In the genomic region with DNA sequence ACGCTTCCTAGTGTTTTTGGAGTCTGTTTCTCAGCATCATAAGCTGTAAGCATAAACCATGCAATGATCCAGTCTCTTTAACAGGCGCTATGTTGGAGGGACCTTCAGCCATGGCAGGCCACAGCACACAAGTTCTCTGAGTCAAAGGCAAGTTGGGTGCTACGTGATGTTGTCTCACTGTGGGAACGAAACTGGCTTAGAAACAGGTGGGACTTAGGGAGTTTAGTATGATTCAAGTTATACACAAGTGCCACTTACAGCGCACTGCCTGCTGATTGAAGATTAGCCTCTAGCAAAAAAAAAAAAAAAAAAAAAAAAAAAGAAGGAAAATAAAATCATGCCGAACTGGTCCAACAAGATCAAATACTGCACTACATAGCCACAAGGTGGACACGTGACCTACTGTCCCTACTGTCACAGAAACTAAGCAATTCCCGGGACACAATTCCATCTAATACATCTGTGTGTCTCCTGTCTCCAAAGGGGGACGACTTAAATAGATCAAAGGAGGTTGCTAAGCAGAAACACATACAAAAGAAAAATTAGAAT, we compare ENCODE assay signal across 29 mouse cellular contexts. TPM values are rescaled to one million over a fixed set of nuclear protein-coding genes. Genes with fewer than 3 reads are reported as not detected.
DNase-seq lines count a peak whose midpoint lies in the region; ATAC-seq and TF ChIP-seq lines count a peak whose summit lies in the region.
"Had no signal": no experiment of that assay in that cellular context is flagged by ENCODE, and none has a peak within 500 bp of the region (broad histone marks: within the 10 kb centered on the region; RNA-seq: fewer than 3 reads in every experiment).

No protein-coding gene starts in this region.

- H3K4me3 ChIP-seq in kidney, adult 2 months (ENCODE audit: insufficient read depth, low read depth, low read length) = no peak overlapping the region
- no peak overlapping the region for H3K4me3 ChIP-seq in midbrain, embryonic 10.5 days
- H3K4me3 ChIP-seq in midbrain, embryonic 11.5 days (ENCODE audit: low read depth, low read length) = no peak overlapping the region
- H3K4me3 ChIP-seq in lung, embryonic 16.5 days (ENCODE audit: low read length) = no peak overlapping the region
- H3K4me3 ChIP-seq in stomach, embryonic 16.5 days (replicated peaks; ENCODE audit: low read length) = no peak overlapping the region
- H3K4me3 ChIP-seq: heart, adult 2 months; heart, embryonic 15.5 days; hindbrain, embryonic 15.5 days; midbrain, embryonic 12.5 days had no signal

- H3K9ac ChIP-seq in midbrain, embryonic 11.5 days (ENCODE audit: low read length) = no peak overlapping the region
- H3K9ac ChIP-seq in lung, embryonic 16.5 days (ENCODE audit: low read length) = no peak overlapping the region
- H3K9ac ChIP-seq in stomach, embryonic 16.5 days (ENCODE audit: low read length) = no peak overlapping the region
- H3K9ac ChIP-seq: heart, embryonic 15.5 days; hindbrain, embryonic 15.5 days; midbrain, embryonic 12.5 days had no signal

- no peaks in the 10 kb centered on the region for H3K9me3 ChIP-seq in midbrain, embryonic 10.5 days (replicated peaks)
- no peaks in the 10 kb centered on the region for H3K9me3 ChIP-seq in midbrain, embryonic 11.5 days (ENCODE audit: control insufficient read depth, low read length)
- no peaks in the 10 kb centered on the region for H3K9me3 ChIP-seq in lung, embryonic 16.5 days (ENCODE audit: control insufficient read depth, low read length)
- H3K9me3 ChIP-seq in stomach, embryonic 16.5 days (replicated peaks; ENCODE audit: control insufficient read depth, low read length) = no peaks in the 10 kb centered on the region
- H3K9me3 ChIP-seq: heart, embryonic 15.5 days; hindbrain, embryonic 15.5 days; midbrain, embryonic 12.5 days had no signal

- no peaks in the 10 kb centered on the region for H3K36me3 ChIP-seq in kidney, adult 2 months (ENCODE audit: control insufficient read depth, insufficient read depth, low read length)
- no peaks in the 10 kb centered on the region for H3K36me3 ChIP-seq in midbrain, embryonic 10.5 days
- no peaks in the 10 kb centered on the region for H3K36me3 ChIP-seq in midbrain, embryonic 11.5 days (ENCODE audit: control insufficient read depth, insufficient read depth, low read length)
- H3K36me3 ChIP-seq in lung, embryonic 16.5 days (ENCODE audit: control insufficient read depth, insufficient read depth, low read length) = no peaks in the 10 kb centered on the region
- no peaks in the 10 kb centered on the region for H3K36me3 ChIP-seq in stomach, embryonic 16.5 days (ENCODE audit: control insufficient read depth, insufficient read depth, low read length)
- H3K36me3 ChIP-seq: heart, embryonic 15.5 days; hindbrain, embryonic 15.5 days; midbrain, embryonic 12.5 days had no signal

- DNase-seq in kidney, adult 2 months = no peak
- DNase-seq in kidney, adult 18-20 months = no peak
- no peak for DNase-seq in midbrain, embryonic 10.5 days (ENCODE audit: low spot score)
- DNase-seq in midbrain, embryonic 11.5 days (ENCODE audit: low spot score, missing footprints) = no peak
- no peak for DNase-seq in layer of hippocampus, postnatal 10 days (ENCODE audit: low spot score in 2 of 2)
- DNase-seq: adrenal gland, postnatal 14 days; cerebellum, adult 11-12 months; cerebellum, postnatal 14 days; embryo, embryonic 11 days; gastrocnemius, postnatal 10 days; heart, adult 2 months; heart, postnatal 4 days; left cerebral cortex, postnatal 4 days had no signal

- no peak overlapping the region for H3K4me2 ChIP-seq in midbrain, embryonic 11.5 days
- no peak overlapping the region for H3K4me2 ChIP-seq in lung, embryonic 16.5 days (ENCODE audit: low read depth, low read length)
- no peak overlapping the region for H3K4me2 ChIP-seq in stomach, embryonic 16.5 days (ENCODE audit: low read depth, low read length)
- H3K4me2 ChIP-seq: heart, embryonic 15.5 days; hindbrain, embryonic 15.5 days; liver, embryonic 11.5 days; midbrain, embryonic 12.5 days had no signal

- H3K4me1 ChIP-seq in kidney, adult 2 months (ENCODE audit: control insufficient read depth, insufficient read depth, low read length) = no peaks in the 10 kb centered on the region
- H3K4me1 ChIP-seq in midbrain, embryonic 10.5 days = peaks cover 18% of the 10 kb centered on the region
- peaks cover 8% of the 10 kb centered on the region; the same call in 1 of the 2 replicates for H3K4me1 ChIP-seq in midbrain, embryonic 11.5 days (ENCODE audit: control insufficient read depth, insufficient read depth, low read length)
- H3K4me1 ChIP-seq in lung, embryonic 16.5 days (replicated peaks; ENCODE audit: control insufficient read depth, insufficient read depth, low read length) = no peaks in the 10 kb centered on the region; the same call in 1 of the 2 replicates
- H3K4me1 ChIP-seq in stomach, embryonic 16.5 days (ENCODE audit: control insufficient read depth, insufficient read depth, low read length) = no peaks in the 10 kb centered on the region
- H3K4me1 ChIP-seq: heart, embryonic 15.5 days had no signal

- no peak for ATAC-seq in midbrain, embryonic 11.5 days (ENCODE audit: low FRiP score)
- peak; percentile 94 for ATAC-seq in lung, embryonic 16.5 days (ENCODE audit: low read depth)
- ATAC-seq in stomach, embryonic 16.5 days (ENCODE audit: insufficient read depth, low FRiP score) = peak; percentile 83; the same call in 1 of the 2 replicates
- ATAC-seq in CD4-positive, CD25-positive, alpha-beta regulatory T cell, adult 4 months = no peak
- ATAC-seq: forebrain, embryonic 14.5 days had no signal

- peak overlapping the region; percentile 72; the same call in 1 of the 2 replicates for H3K27ac ChIP-seq in kidney, adult 2 months (ENCODE audit: insufficient read depth, low read depth, low read length)
- H3K27ac ChIP-seq in midbrain, embryonic 10.5 days (replicated peaks) = 0 out of 2 replicates have a peak overlapping the region, but pooled peaks have one; percentile 28
- no peak overlapping the region for H3K27ac ChIP-seq in midbrain, embryonic 11.5 days (ENCODE audit: low read depth, low read length)
- H3K27ac ChIP-seq in lung, embryonic 16.5 days (ENCODE audit: low read length) = peak overlapping the region; percentile 81
- peak overlapping the region; percentile 87 for H3K27ac ChIP-seq in stomach, embryonic 16.5 days (ENCODE audit: low read length)
- H3K27ac ChIP-seq: heart, adult 2 months; heart, embryonic 15.5 days; hindbrain, embryonic 15.5 days; kidney, postnatal 0 days; macrophage; midbrain, embryonic 12.5 days had no signal

- WGBS in kidney, adult 2 months = 67% methylated on average over 9 of the region's 9 CpGs
- 86% methylated on average over 9 of the region's 9 CpGs for WGBS in midbrain, embryonic 10.5 days
- 86% methylated on average over 9 of the region's 9 CpGs for WGBS in midbrain, embryonic 11.5 days
- 54% methylated on average over 9 of the region's 9 CpGs for WGBS in lung, embryonic 16.5 days
- 61% methylated on average over 9 of the region's 9 CpGs for WGBS in stomach, embryonic 16.5 days

- TF ChIP-seq POLR2A in kidney, adult 2 months (IDR thresholded peaks at IDR 0.05; ENCODE audit: low read depth, low read length) = no peak

- TF ChIP-seq CTCF in kidney, adult 2 months (conservative IDR thresholded peaks at IDR 0.05; ENCODE audit: insufficient read depth, insufficient read length, low read depth, low read length) = no peak

- H3K27me3 ChIP-seq in kidney, adult 2 months (replicated peaks; ENCODE audit: control insufficient read depth, insufficient read depth, low read length) = no peaks in the 10 kb centered on the region
- no peaks in the 10 kb centered on the region for H3K27me3 ChIP-seq in midbrain, embryonic 10.5 days (ENCODE audit: low read depth, poor library complexity, severe bottlenecking)
- H3K27me3 ChIP-seq in midbrain, embryonic 11.5 days (ENCODE audit: control insufficient read depth, insufficient read depth, low read length) = no peaks in the 10 kb centered on the region
- no peaks in the 10 kb centered on the region for H3K27me3 ChIP-seq in lung, embryonic 16.5 days (ENCODE audit: control insufficient read depth, insufficient read depth, low read depth, low read length)
- no peaks in the 10 kb centered on the region for H3K27me3 ChIP-seq in stomach, embryonic 16.5 days (ENCODE audit: control insufficient read depth, insufficient read depth, low read length)
- H3K27me3 ChIP-seq: CH12.LX; heart, embryonic 15.5 days; hindbrain, embryonic 15.5 days; midbrain, embryonic 12.5 days had no signal

RNA-seq across cellular contexts. Expression of a gene that starts 27.5 kb away (rescaled TPM):
- polyA plus RNA-seq in kidney, adult 2 months (2012; rRNA removed) = 0.70 and 1.2 TPM in 2 replicates
- 0.48 and 0.51 TPM in 2 replicates for polyA plus RNA-seq in midbrain, embryonic 10.5 days (2016; fragmentation: Nextera tagmentation; extraction: Ambion mirVana)
- polyA plus RNA-seq in midbrain, embryonic 11.5 days (2014; fragmentation: Nextera tagmentation; extraction: Ambion mirVana) = 0.25 and 0.45 TPM in 2 replicates
- 2.9 and 4.5 TPM in 2 replicates for polyA plus RNA-seq in lung, embryonic 16.5 days (2015; fragmentation: Nextera tagmentation; extraction: Ambion mirVana)
- polyA plus RNA-seq in stomach, embryonic 16.5 days (2015; fragmentation: Nextera tagmentation; extraction: Ambion mirVana) = 21.3 and 28.1 TPM in 2 replicates
- polyA plus RNA-seq in CD4-positive, CD25-positive, alpha-beta regulatory T cell, adult 4 months (2017; shearing (Covaris generic)) = 10 to 100 TPM; 28.3 to 31.1 TPM
- total RNA-seq in layer of hippocampus, postnatal 10 days (2021) = not detected
- total RNA-seq: CH12.LX; heart, adult 2 months; layer of hippocampus, adult 8-10 months; left cerebral cortex, adult 18-20 months; MEL had no signal
- polyA plus RNA-seq: heart, adult 2 months; macrophage had no signal

RNA-seq across cellular contexts. Expression of a gene that starts 31.0 kb away (rescaled TPM):
- polyA plus RNA-seq in kidney, adult 2 months (2012; rRNA removed) = not detected in 2 replicates
- polyA plus RNA-seq in midbrain, embryonic 10.5 days (2016; fragmentation: Nextera tagmentation; extraction: Ambion mirVana) = not detected in 2 replicates
- polyA plus RNA-seq in midbrain, embryonic 11.5 days (2014; fragmentation: Nextera tagmentation; extraction: Ambion mirVana) = not detected in 2 replicates
- not detected in 2 replicates for polyA plus RNA-seq in lung, embryonic 16.5 days (2015; fragmentation: Nextera tagmentation; extraction: Ambion mirVana)
- not detected in 2 replicates for polyA plus RNA-seq in stomach, embryonic 16.5 days (2015; fragmentation: Nextera tagmentation; extraction: Ambion mirVana)
- polyA plus RNA-seq in CD4-positive, CD25-positive, alpha-beta regulatory T cell, adult 4 months (2017; shearing (Covaris generic)) = 1 to 10 TPM in 1 of 2 experiments, under 1 TPM in 1; 0.70 to 1.2 TPM
- not detected for total RNA-seq in layer of hippocampus, postnatal 10 days (2021)
- total RNA-seq: adrenal gland, postnatal 14 days; CH12.LX; gastrocnemius, postnatal 10 days; heart, adult 2 months; heart, postnatal 4 days; layer of hippocampus, adult 8-10 months; left cerebral cortex, adult 18-20 months; left cerebral cortex, postnatal 4 days; MEL had no signal
- polyA plus RNA-seq: brain, embryonic 14.5 days; forebrain, embryonic 14.5 days; heart, adult 2 months; heart, embryonic 15.5 days; hindbrain, embryonic 15.5 days; liver, embryonic 11.5 days; macrophage; midbrain, embryonic 12.5 days; neural tube, embryonic 11.5 days had no signal

Comparison
In these comparisons a context has a peak if more than half of its experiments do, and no peak if none do; other contexts are left out.
1. ATAC-seq: peak in lung, embryonic 16.5 days (single experiment) and stomach, embryonic 16.5 days (single experiment); none in midbrain, embryonic 11.5 days (single experiment) and CD4-positive, CD25-positive, alpha-beta regulatory T cell, adult 4 months (single experiment).